Mouse (Mus musculus) left cerebral cortex, postnatal 10 days (tissue): ENCODE measurements at regions not wholly inside any gene's neighbourhood (a gene's known extent, or its start where the extent isn't known, plus 50 kb on each side); places are given as distances from the start of the nearest gene placed in this dataset.

ENCODE experiments used
- DNase-seq, 2 experiments: peaks; one replicate each; pipeline ENCODE4 v3.0.0; 2021 to 2022; ENCODE audit warnings: low spot score in 2 of 2, mixed read lengths in 1 of 2; ENCODE audit errors: extremely low spot score in 1 of 2
- intact Hi-C: fragments of 180-260 bp; cut with DNase I; formaldehyde crosslinking; loops from one replicate; pipeline ENCODE4 v1.15.1; 2025

DNA sequence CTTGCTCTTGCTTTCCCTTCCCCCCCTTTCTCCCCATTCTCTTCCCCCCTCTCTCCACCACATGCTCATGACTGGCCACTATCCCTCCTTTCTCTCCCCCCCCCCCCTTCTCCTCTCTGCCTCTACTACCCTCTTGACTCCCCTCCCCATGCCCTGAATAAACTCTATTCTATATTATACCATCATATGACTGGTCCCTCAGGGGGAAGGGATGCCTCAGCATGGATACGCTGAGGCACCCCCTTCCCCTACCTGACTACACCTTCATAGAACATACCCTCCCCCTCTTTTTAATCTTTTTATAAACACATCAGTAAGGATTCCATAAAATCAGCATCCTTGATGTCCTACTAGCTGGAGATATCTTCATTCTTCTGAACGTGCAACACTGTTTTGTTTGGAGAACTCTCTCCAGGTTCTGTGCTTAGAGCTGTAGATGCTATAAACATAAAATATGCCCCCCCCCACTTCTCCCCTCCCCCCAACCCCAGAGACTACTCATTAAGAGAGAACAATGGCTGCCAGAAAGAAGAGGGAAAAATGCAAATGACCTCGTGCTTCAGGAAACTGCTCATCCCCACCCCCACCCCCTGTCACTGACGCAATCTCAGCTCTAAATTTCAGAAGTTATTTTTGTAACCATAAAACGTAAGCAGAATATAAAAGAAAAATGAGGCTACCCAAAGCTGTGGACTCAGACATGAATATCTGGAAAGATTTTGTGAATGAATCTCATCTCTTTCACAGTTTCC lies 102.3 kb downstream of the Pja2 start:
- intact Hi-C loops, result no loop called here
- no peak for DNase-seq

GRCm38 (mm10) chr17:64214599-64214998 lies 117.1 kb downstream of the Pja2 start:
- DNase-seq, result peak in 1 of 2 experiments; percentile 67
- intact Hi-C loops, result no loop called here

GRCm38 (mm10) chr17:64213251-64213650 lies 118.5 kb downstream of the Pja2 start:
- intact Hi-C loops, result no loop called here

DNA sequence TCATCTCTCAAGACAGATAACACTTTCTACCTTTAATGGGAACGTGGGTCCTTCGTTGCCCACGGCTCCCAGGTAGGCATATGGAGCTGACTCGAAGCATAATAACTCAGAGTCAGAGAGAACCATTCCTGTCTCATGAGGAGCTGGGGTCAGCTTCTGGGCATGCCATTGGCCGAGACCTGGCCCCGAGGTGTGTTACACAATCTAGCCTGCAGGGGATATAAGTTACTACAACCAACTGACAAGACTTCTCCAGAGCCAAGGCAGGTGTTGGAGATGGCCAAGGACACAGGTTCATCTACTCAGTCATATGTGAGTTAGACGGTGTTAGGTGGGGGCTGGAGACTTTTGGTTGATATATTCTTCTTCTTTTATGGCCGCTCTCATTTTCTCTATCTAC lies 120.4 kb downstream of the Pja2 start:
- DNase-seq, result no peak
- intact Hi-C loops, result no loop called here

More at GRCm38 (mm10) chr17:64213251-64213650, 118.5 kb downstream of the Pja2 start:
- DNase-seq, result no peak

- DNase-seq, result no peak
- intact Hi-C loops, result no loop called here
These were observed 121.3 kb downstream of the Pja2 start for GRCm38 (mm10) chr17:64210366-64210765.

DNA sequence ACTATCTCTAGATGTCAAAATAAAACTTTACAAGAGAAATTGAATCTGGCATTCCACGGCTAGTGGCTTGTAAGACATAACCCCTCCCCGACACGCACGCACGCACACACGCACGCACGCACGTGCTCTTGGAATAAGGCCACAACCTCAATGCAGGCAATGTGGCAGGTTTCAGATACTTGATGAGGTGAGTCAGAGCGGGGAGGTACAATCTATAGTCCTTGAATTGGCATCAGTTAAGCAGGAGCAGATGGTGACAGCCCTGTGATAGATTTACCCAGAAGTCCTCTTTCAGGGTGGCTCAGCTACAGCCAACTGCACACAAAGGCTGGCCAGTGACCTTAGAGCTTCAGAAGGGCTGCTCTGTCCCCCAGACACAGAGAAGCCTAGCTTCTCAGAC lies 122.1 kb downstream of the Pja2 start:
- DNase-seq, result no peak
- intact Hi-C loops, result no loop called here

DNA sequence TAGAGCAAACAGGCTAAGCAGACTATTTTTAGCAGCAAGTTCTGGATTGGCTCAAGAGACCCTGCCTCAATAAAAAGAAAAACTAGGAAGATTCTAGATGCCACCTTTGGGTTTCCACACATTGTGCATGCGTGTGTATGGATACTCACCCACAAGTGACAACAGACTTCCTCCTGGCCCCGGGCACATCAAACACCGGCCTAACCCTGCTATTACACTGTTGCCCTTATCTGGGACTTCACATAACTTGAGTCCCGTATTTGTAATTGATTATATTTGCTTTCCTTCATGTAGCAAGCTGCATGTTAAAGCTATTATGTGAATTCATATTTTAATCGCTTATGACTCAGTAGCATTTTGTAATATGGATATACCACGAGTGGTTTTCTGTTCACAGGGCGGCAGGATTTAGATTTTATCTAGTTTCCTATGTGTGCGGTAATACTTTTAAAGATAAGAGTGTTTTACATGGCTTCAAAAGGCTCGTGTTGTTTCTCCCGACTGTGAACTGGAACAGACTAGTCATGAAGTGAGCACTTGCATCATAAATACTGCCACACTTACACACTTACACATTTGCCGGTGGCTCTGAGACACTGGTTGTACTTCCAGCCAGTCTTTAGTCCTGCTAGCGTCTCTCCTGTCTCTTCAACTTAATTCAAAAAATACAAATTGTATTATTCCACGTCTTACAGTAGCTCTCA lies 123.4 kb downstream of the Pja2 start:
- intact Hi-C loops, result no loop called here
- no peak for DNase-seq

GRCm38 (mm10) chr17:64206196-64206718 lies 125.5 kb downstream of the Pja2 start:
- intact Hi-C loops, result no loop called here
- no peak for DNase-seq

GRCm38 (mm10) chr17:64203611-64204010 lies 128.1 kb downstream of the Pja2 start:
- intact Hi-C loops, result no loop called here
- no peak for DNase-seq

DNA sequence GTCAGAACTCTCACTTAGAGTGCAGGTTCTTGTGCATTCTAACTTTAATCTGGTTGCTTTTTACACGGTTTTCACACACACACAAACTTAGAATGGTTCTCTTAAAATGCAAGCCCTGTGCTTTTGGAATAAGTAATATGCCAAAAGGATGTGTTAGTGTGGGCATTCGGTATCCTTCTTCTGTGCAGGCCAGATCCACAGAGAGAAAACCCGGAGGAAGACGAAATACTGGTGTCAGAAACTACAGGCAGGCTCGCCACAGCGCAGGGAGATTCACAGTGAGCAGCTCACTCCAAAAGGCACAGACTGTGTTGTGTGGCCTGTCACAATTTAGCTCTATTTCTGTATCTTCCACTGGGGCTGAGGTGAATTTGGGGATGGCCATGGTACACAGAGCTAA lies 129.5 kb downstream of the Pja2 start:
- intact Hi-C loops, result no loop called here
- no peak for DNase-seq

DNA sequence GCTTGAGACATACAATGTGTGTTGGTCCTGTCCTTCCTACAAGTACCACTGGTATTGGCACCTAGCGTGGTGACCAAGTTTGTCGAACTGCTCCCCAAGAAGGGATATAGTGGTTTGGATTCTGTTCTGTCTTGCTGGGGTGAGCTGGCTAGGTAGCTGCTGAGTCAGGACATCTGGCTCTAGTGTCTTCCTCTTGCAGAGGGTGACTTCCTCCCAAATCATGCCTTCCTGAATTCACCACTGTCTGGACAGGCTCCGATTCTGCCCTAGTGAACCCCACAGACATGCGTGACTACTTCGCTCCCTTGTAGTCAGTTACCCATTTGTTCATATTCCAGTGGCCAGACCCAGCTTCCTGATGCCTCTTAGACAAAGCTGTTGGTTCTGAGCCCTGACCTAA lies 130.1 kb downstream of the Pja2 start:
- intact Hi-C loops, result no loop called here
- DNase-seq, result no peak

GRCm38 (mm10) chr17:64200092-64200877 lies 131.4 kb downstream of the Pja2 start:
- no peak for DNase-seq
- intact Hi-C loops, result no loop called here

DNA sequence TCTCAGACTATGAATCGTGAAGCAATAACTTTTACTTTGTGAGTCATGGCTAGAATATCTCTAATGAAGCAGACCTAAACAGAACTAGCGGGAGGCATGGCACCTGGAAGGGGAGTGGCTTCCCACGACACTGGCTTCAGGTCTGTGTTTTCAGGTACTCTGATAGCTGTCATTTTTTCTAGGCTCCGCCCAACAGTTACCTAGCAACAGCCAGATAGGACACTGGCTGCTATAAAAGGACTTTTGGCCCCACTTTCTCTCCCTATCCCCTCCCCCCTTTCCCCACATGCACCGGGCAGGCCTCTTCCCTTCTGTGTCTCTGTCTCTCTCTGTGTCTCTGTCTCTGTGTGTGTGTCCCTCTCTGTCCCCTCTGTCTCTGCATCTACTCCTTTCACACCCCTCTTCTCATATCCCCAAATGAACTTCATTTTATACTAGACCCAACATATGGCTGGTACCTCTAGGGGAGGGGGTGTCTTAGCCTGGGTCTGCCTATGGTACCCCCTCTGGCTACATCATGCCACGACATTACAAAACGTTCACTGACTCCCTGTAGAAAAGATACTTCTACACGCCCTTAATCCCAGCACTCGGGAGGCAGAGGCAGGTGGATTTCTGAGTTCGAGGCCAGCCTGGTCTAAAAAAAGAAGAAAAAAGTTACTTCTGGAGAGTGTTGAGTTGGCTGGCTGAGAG lies 132.3 kb downstream of the Pja2 start:
- no peak for DNase-seq
- intact Hi-C loops, result no loop called here

- DNase-seq, result no peak
- intact Hi-C loops, result no loop called here
These were observed 135.3 kb downstream of the Pja2 start for GRCm38 (mm10) chr17:64196437-64196836.

DNA sequence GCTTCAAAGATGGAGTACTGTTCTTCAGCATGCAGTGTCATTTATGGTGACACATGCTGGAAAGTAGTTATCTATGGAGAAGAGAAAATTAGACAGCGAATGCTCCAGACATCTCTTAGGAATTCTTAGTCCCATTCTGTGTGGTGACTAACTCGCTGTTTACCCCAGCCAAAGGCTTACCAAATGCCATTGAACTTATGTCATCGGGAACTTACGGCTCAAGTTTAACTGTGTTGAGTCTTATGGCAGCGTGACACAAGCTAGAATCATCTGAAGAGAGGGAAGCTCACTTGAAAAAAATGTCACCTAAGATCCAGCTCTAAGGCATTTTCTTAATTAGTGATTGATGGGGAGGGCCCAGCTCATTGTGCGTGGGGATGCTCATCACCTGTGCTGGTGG lies 138.7 kb downstream of the Pja2 start:
- no peak for DNase-seq
- intact Hi-C loops, result no loop called here
